Mouse (Mus musculus) cerebellum, adult 2 months (tissue): Measurements from ENCODE around the gene Eml1. TPM values are rescaled to one million over a fixed set of nuclear protein-coding genes. Genes with fewer than 3 reads are reported as not detected.
A peak's percentile ranks its signal among the peaks of the same experiment; 100 is the strongest.
"Not testable (repeated sequence)": the region's sequence is repeated elsewhere in the genome, so short reads cannot be mapped to it uniquely, and the experiment has no call there.

Experiments used
- DNase-seq, 2 experiments: peaks; one replicate each; pipeline ENCODE4 v3.0.0; 2021
- H3K27ac ChIP-seq: fragments of 200-500 bp; 2 replicates; pipeline ENCODE4 v1.5.1; 2012; ENCODE audit warnings: low read length, control low read depth, inconsistent platforms; ENCODE audit not compliant: insufficient read depth
- H3K27me3 ChIP-seq: fragments of 200-500 bp; 2 replicates; pipeline ENCODE4 v1.6.1; 2012; ENCODE audit warnings: inconsistent platforms, mild to moderate bottlenecking, low read length, moderate library complexity; ENCODE audit not compliant: control insufficient read depth, insufficient read depth
- H3K4me1 ChIP-seq: fragments of 200-500 bp; 2 replicates; pipeline ENCODE4 v1.6.1; 2011; ENCODE audit warnings: low read length; ENCODE audit not compliant: control insufficient read depth, insufficient read depth
- H3K4me3 ChIP-seq: fragments of 200-500 bp; replicated peaks from 2 replicates; pipeline ENCODE3; 2011; ENCODE audit warnings: mild to moderate bottlenecking, low read depth, low read length, control low read depth; ENCODE audit not compliant: insufficient read depth
- CTCF ChIP-seq: fragments of 200-500 bp; IDR thresholded peaks from 2 replicates; pipeline ENCODE4 v1.5.1; 2011; ENCODE audit warnings: low read depth, mild to moderate bottlenecking, control low read depth, low read length, moderate library complexity, borderline replicate concordance; ENCODE audit not compliant: insufficient read depth
- POLR2A ChIP-seq: fragments of 200-500 bp; IDR thresholded peaks from 2 replicates; pipeline ENCODE4 v1.6.1; 2011; ENCODE audit warnings: low read length, control low read depth, borderline replicate concordance; ENCODE audit not compliant: insufficient read depth
- WGBS: fragments of 180-500 bp; shearing (Covaris S2); methylation state at CpG from one replicate; pipeline ENCODE4 v1.1.7; 2018; 5-methylcytosine and 5-hydroxymethylcytosine counted together
- polyA plus RNA-seq: library from polyadenylated mRNA; depleted of rRNA; stranded (reverse); fragments of >200 nt; gene quantifications from 2 replicates; pipeline ENCODE4 v1.2.3, GENCODE M21; 2012

Eml1 gene
- polyA plus RNA-seq, 1 experiment = 93.9 TPM

DNA sequence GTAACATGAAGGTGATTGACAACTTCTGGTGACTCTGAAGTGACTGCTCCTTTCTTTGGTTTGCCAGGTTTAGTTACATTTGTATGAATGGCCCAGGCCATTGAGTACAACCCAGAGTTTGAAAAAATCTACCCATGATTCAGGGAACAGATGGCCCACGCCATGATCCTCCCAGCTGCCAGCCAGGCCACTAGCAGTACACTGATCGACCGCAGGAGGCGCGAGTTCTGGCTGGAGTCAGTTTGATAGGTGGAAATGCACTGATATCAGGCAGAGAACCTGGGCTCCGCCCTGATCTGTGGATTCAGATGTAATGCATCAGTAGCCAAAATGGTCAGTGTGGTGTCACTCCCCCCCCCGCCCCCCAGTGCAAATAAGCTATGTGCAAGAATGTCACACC, 120.2 kb downstream of the Eml1 start:
- peak; percentile 90 for DNase-seq
- H3K27ac ChIP-seq = no peak overlapping the region
- 23% methylated on average over 7 of the region's 7 CpGs for WGBS
- H3K4me1 ChIP-seq = peaks cover 19% of the 10 kb centered on the region
- H3K27me3 ChIP-seq = no peaks in the 10 kb centered on the region
- H3K4me3 ChIP-seq = no peak overlapping the region
- TF ChIP-seq CTCF (peak; percentile 92), POLR2A (no peak)

GRCm38 (mm10) chr12:108494011-108494541, 123.3 kb downstream of the Eml1 start:
- no peak overlapping the region for H3K4me3 ChIP-seq
- H3K4me1 ChIP-seq = peaks cover 19% of the 10 kb centered on the region
- 25% methylated on average over 4 of the region's 4 CpGs for WGBS
- H3K27me3 ChIP-seq = no peaks in the 10 kb centered on the region
- no peak overlapping the region for H3K27ac ChIP-seq
- TF ChIP-seq CTCF (peak; percentile 56; the same call in 1 of the 2 replicates), POLR2A (no peak)
- DNase-seq = peak; percentile 66 to 69

DNA sequence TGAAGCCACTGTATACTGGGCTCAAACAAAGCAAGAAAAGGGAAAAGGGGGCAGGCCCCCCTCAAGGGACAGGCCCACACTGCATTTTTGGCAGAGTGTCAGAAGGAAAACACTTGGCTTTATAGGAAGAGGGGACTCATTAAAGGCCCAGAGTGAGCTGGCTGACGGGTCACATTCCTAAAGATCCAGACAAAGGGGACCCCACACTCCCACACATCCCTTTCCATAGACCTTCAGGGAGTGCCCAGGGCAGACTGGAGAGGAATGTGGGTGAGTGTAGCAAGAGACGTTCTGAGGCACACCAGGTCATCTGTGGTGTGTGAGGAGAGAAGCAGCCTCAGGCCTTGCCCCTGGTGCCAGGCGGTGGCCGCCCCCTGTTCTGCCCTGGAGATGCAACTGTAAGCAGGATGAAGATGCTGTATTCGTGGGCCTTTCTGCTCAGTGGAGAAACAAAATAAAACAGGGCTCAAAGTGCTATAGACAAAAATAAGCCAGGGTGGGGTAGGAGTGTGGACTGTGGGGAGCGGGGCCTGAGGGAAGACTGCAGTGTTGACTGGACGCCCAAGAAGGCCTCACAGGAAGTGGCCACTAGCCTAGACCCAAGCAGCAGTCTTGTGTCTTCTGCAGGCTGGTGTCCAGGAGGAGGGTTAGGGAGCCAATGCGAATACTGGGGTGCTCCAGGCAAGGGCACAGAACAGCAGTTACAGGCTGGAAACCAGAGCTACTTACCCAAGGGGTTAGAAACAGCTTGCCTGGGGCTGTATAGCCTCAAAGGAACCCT, 124.9 kb downstream of the Eml1 start:
- no peak for DNase-seq
- WGBS = 70% methylated on average over 8 of the region's 8 CpGs
- Histone ChIP-seq H3K27me3 (no peaks in the 10 kb centered on the region), H3K4me1 (peaks cover 8% of the 10 kb centered on the region), H3K27ac (no peak overlapping the region), H3K4me3 (no peak overlapping the region)
- TF ChIP-seq POLR2A (no peak), CTCF (no peak)

GRCm38 (mm10) chr12:108503064-108503463, 132.3 kb downstream of the Eml1 start:
- TF ChIP-seq CTCF (no peak), POLR2A (no peak)
- no peak overlapping the region for H3K27ac ChIP-seq
- H3K27me3 ChIP-seq = no peaks in the 10 kb centered on the region
- DNase-seq = no peak
- WGBS = 63% methylated on average over 10 of the region's 10 CpGs
- H3K4me1 ChIP-seq = no peaks in the 10 kb centered on the region
- H3K4me3 ChIP-seq = no peak overlapping the region

DNA sequence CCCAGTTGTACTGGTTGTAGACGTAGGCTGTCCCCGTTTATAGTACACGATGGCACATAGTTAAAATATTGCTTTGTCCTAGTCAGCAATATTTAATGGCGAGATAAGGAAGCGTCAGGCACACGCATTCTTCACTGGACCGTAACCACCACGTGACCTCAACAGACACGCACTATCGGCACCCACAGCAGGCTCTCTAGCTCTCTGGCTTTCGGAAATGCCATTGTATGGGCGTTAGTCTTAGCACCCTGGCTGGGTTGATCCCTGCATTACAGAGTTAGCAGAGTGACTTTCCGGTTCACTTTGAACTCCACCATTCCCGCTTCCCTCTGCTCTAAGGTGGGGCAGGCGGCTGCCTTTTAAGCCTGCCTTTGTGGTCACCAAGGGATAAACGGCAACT, 132.8 kb downstream of the Eml1 start:
- DNase-seq = no peak
- WGBS = 78% methylated on average over 16 of the region's 16 CpGs
- TF ChIP-seq CTCF = no peak
- no peak for TF ChIP-seq POLR2A
- Histone ChIP-seq H3K27ac (no peak overlapping the region), H3K4me3 (no peak overlapping the region), H3K4me1 (no peaks in the 10 kb centered on the region), H3K27me3 (no peaks in the 10 kb centered on the region)

DNA sequence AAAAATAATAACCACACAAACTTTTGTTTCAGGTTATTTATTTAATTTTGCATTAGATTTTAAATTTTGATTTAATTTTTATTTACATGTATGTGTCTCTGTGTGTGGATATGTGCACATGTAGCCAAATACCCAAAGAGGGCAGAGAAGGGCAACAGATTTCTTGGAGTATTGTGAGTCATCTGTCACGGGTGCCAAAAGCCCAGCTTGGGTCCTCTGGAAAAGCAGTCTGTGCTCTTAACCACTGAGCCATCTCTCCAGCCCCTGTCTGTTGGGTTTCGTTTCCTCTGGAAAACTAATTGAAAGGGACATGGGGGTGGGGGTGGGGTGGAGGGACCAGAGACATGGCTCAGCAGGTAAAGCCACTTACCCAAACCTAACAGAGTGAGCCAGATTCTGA, 135.1 kb downstream of the Eml1 start:
- no peaks in the 10 kb centered on the region for H3K4me1 ChIP-seq
- no peak overlapping the region for H3K27ac ChIP-seq
- no peaks in the 10 kb centered on the region for H3K27me3 ChIP-seq
- no peak overlapping the region for H3K4me3 ChIP-seq
- WGBS = 45% methylated on average over 2 of the region's 2 CpGs
- DNase-seq = no peak
- TF ChIP-seq CTCF (no peak), POLR2A (no peak)

DNA sequence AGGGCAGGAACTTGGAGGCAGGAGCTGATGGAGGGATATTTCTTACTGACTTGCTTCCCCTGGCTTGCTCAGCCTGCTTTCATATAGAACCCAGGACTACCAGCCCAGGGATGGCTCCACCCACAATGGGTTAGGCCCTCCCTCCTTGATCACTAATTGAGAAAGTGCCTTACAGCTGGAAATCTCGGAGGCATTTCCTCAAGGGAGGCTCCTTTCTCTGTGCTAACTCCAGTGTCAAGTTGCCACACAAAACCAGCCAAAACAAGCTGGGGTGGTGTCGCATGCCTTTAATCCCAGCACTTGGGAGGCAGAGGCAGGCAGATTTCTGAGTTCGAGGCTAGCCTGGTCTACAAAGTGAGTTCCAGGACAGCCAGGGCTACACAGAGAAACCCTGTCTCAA, 136.3 kb downstream of the Eml1 start:
- H3K4me3 ChIP-seq, H3K27me3 ChIP-seq, H3K4me1 ChIP-seq, H3K27ac ChIP-seq, DNase-seq: not testable (repeated sequence)
- 86% methylated on average over 3 of the region's 3 CpGs for WGBS

DNA sequence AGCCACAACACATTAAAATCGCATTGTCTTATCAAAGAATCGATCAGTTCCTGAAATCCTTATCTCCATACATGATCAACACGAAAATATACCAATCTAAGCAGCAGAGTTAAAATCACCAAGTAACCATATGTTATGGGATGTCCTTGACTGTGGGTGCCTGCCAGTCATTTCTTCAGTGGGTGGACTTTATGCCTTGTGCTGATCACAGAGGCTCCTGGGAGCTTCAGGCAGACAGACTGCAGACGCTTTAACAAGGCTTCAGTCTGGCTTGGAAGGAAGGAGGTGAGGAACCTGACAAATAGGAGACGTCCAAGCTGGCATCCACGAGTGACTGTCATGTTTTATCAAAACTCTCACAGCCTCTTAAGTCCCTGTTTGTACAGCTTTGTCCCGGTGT, 139.8 kb downstream of the Eml1 start:
- H3K4me1 ChIP-seq = no peaks in the 10 kb centered on the region
- WGBS = 71% methylated on average over 7 of the region's 7 CpGs
- no peak overlapping the region for H3K27ac ChIP-seq
- no peaks in the 10 kb centered on the region for H3K27me3 ChIP-seq
- no peak for DNase-seq
- TF ChIP-seq CTCF = no peak
- no peak for TF ChIP-seq POLR2A
- no peak overlapping the region for H3K4me3 ChIP-seq
